ENCODE assay signal across 15 mouse cellular contexts in genomic region chr13:101234550-101234949, GRCm38 (mm10).
DNase-seq lines count a peak whose midpoint lies in the region; ATAC-seq and TF ChIP-seq lines count a peak whose summit lies in the region.
"Had no signal": no experiment of that assay in that cellular context is flagged by ENCODE, and none has a peak within 500 bp of the region (broad histone marks: within the 10 kb centered on the region; RNA-seq: fewer than 3 reads in every experiment).

No protein-coding gene starts in this region.

- no peak for ATAC-seq in forebrain, embryonic 16.5 days
- 0 out of 2 replicates have a peak, but pooled peaks have one; percentile 18 for ATAC-seq in hindbrain, embryonic 13.5 days (ENCODE audit: low FRiP score)
- no peak for ATAC-seq in midbrain, postnatal 0 days (ENCODE audit: low FRiP score)
- ATAC-seq: inflammation-experienced regulatory T-cells, adult 6 months; Patski had no signal

- WGBS in forebrain, embryonic 10.5 days = 71% methylated on average over 10 of the region's 10 CpGs
- WGBS in forebrain, embryonic 16.5 days = 58% methylated on average over 10 of the region's 10 CpGs
- 65% methylated on average over 10 of the region's 10 CpGs for WGBS in hindbrain, embryonic 13.5 days
- 66% methylated on average over 10 of the region's 10 CpGs for WGBS in midbrain, postnatal 0 days

- DNase-seq in forebrain, embryonic 10.5 days (ENCODE audit: extremely low spot score, low spot score) = no peak
- peak; percentile 6 for DNase-seq in ES-E14 (ENCODE audit: low read depth, low spot score)
- DNase-seq in midbrain, postnatal 0 days (ENCODE audit: low spot score) = no peak
- no peak for DNase-seq in embryo, embryonic 10.5 days (ENCODE audit: low spot score)
- no peak for DNase-seq in kidney, adult 18-20 months
- no peak for DNase-seq in lung, postnatal 10 days
- DNase-seq: gastrocnemius, adult 2 months; liver; lung, postnatal 36 days had no signal

- in situ Hi-C loops in ES-E14 (cut with MboI; ENCODE audit: low sequenced_read_pairs in 2 of 2, unreplicated experiment in 2 of 2) = no loop called here

- TF ChIP-seq CTCF in midbrain, postnatal 0 days (IDR thresholded peaks at IDR 0.05) = no peak

- H3K4me3 ChIP-seq in forebrain, embryonic 10.5 days = no peak overlapping the region
- no peak overlapping the region for H3K4me3 ChIP-seq in forebrain, embryonic 16.5 days (replicated peaks; ENCODE audit: low read length)
- peak overlapping the region in 1 of 2 experiments; percentile 22; a peak in 1 of 4 replicates for H3K4me3 ChIP-seq in ES-E14 (ENCODE audit: insufficient read depth in 1 of 2, low read depth in 1 of 2, low read length in 2 of 2, poor library complexity in 1 of 2, severe bottlenecking in 1 of 2)
- peak overlapping the region; percentile 18; the same call in 1 of the 2 replicates for H3K4me3 ChIP-seq in hindbrain, embryonic 13.5 days
- H3K4me3 ChIP-seq in midbrain, postnatal 0 days (ENCODE audit: low read depth, low read length) = no peak overlapping the region
- H3K4me3 ChIP-seq: embryonic facial prominence, embryonic 15.5 days; gastrocnemius, adult 2 months; heart, embryonic 13.5 days had no signal

- no peaks in the 10 kb centered on the region for H3K27me3 ChIP-seq in forebrain, embryonic 10.5 days (ENCODE audit: poor library complexity, severe bottlenecking)
- H3K27me3 ChIP-seq in forebrain, embryonic 16.5 days (replicated peaks; ENCODE audit: control insufficient read depth, insufficient read depth, low read length) = no peaks in the 10 kb centered on the region
- no peaks in the 10 kb centered on the region for H3K27me3 ChIP-seq in hindbrain, embryonic 13.5 days
- H3K27me3 ChIP-seq in midbrain, postnatal 0 days (ENCODE audit: insufficient read depth, low read length) = no peaks in the 10 kb centered on the region
- H3K27me3 ChIP-seq: embryonic facial prominence, embryonic 15.5 days; heart, embryonic 13.5 days; Patski had no signal

- H3K9ac ChIP-seq in forebrain, embryonic 16.5 days (replicated peaks; ENCODE audit: low read depth, low read length) = no peak overlapping the region
- no peak overlapping the region for H3K9ac ChIP-seq in ES-E14 (ENCODE audit: insufficient read depth, low read depth, low read length, poor library complexity, severe bottlenecking)
- no peak overlapping the region for H3K9ac ChIP-seq in hindbrain, embryonic 13.5 days
- no peak overlapping the region for H3K9ac ChIP-seq in midbrain, postnatal 0 days (replicated peaks; ENCODE audit: low read length, poor library complexity, severe bottlenecking)
- H3K9ac ChIP-seq: embryonic facial prominence, embryonic 15.5 days; heart, embryonic 13.5 days had no signal

- peak overlapping the region; percentile 71; the same call in 1 of the 2 replicates for H3K27ac ChIP-seq in forebrain, embryonic 10.5 days
- no peak overlapping the region for H3K27ac ChIP-seq in forebrain, embryonic 16.5 days (ENCODE audit: low read length)
- H3K27ac ChIP-seq in ES-E14 (ENCODE audit: insufficient read depth, low read depth, low read length, poor library complexity, severe bottlenecking) = no peak overlapping the region
- H3K27ac ChIP-seq in hindbrain, embryonic 13.5 days = peak overlapping the region; percentile 46; the same call in 1 of the 2 replicates
- H3K27ac ChIP-seq in midbrain, postnatal 0 days (ENCODE audit: low read depth, low read length) = peak overlapping the region; percentile 69; the same call in 1 of the 2 replicates
- H3K27ac ChIP-seq: embryonic facial prominence, embryonic 15.5 days had no signal

- H3K4me1 ChIP-seq in forebrain, embryonic 10.5 days = peaks cover 34% of the 10 kb centered on the region
- H3K4me1 ChIP-seq in forebrain, embryonic 16.5 days (replicated peaks; ENCODE audit: control insufficient read depth, insufficient read depth, low read length) = peaks cover 18% of the 10 kb centered on the region
- peaks cover 13 to 15% of the 10 kb centered on the region in 2 experiments for H3K4me1 ChIP-seq in ES-E14 (ENCODE audit: control insufficient read depth in 2 of 2, insufficient read depth in 2 of 2, low read length in 2 of 2, poor library complexity in 1 of 2)
- peaks cover 39% of the 10 kb centered on the region for H3K4me1 ChIP-seq in hindbrain, embryonic 13.5 days (replicated peaks)
- peaks cover 12% of the 10 kb centered on the region for H3K4me1 ChIP-seq in midbrain, postnatal 0 days (ENCODE audit: insufficient read depth, low read length)

- no peak overlapping the region; the same call in 1 of the 2 replicates for H3K4me2 ChIP-seq in forebrain, embryonic 16.5 days (ENCODE audit: low read length)
- peak overlapping the region; percentile 48 for H3K4me2 ChIP-seq in hindbrain, embryonic 13.5 days
- 0 out of 2 replicates have a peak overlapping the region, but pooled peaks have one; percentile 20 for H3K4me2 ChIP-seq in midbrain, postnatal 0 days (ENCODE audit: low read depth, low read length, poor library complexity, severe bottlenecking)
- H3K4me2 ChIP-seq: embryonic facial prominence, embryonic 15.5 days had no signal

- no peaks in the 10 kb centered on the region for H3K36me3 ChIP-seq in forebrain, embryonic 10.5 days (replicated peaks)
- H3K36me3 ChIP-seq in forebrain, embryonic 16.5 days (ENCODE audit: control insufficient read depth, insufficient read depth) = no peaks in the 10 kb centered on the region
- no peaks in the 10 kb centered on the region for H3K36me3 ChIP-seq in ES-E14 (ENCODE audit: control insufficient read depth, insufficient read depth, low read length, poor library complexity, severe bottlenecking)
- no peaks in the 10 kb centered on the region for H3K36me3 ChIP-seq in hindbrain, embryonic 13.5 days
- no peaks in the 10 kb centered on the region for H3K36me3 ChIP-seq in midbrain, postnatal 0 days (ENCODE audit: insufficient read depth, low read length)
- H3K36me3 ChIP-seq: embryonic facial prominence, embryonic 15.5 days; heart, embryonic 13.5 days had no signal

- no peaks in the 10 kb centered on the region for H3K9me3 ChIP-seq in forebrain, embryonic 10.5 days
- H3K9me3 ChIP-seq in forebrain, embryonic 16.5 days (ENCODE audit: control insufficient read depth, low read length) = no peaks in the 10 kb centered on the region
- H3K9me3 ChIP-seq in ES-E14 (ENCODE audit: control insufficient read depth, insufficient read depth, low read depth, low read length) = no peaks in the 10 kb centered on the region
- no peaks in the 10 kb centered on the region for H3K9me3 ChIP-seq in hindbrain, embryonic 13.5 days
- no peaks in the 10 kb centered on the region for H3K9me3 ChIP-seq in midbrain, postnatal 0 days (ENCODE audit: low read length)
- H3K9me3 ChIP-seq: embryonic facial prominence, embryonic 15.5 days; heart, embryonic 13.5 days had no signal

TF ChIP-seq in ES-E14, 5 proteins besides CTCF, POLR2A, EP300 and RAD21:
- no peak for TF ChIP-seq CHD2 (IDR thresholded peaks at IDR 0.05; ENCODE audit: low read depth, low read length)
- TF ChIP-seq ZC3H11A (IDR thresholded peaks at IDR 0.05; ENCODE audit: borderline replicate concordance, low read depth, low read length) = no peak
- TF ChIP-seq HCFC1 (IDR thresholded peaks at IDR 0.05; ENCODE audit: borderline replicate concordance, insufficient read depth, low read length) = no peak
- no peak for TF ChIP-seq ZNF384 (IDR thresholded peaks at IDR 0.05; ENCODE audit: low read depth, low read length)
- no peak for TF ChIP-seq MAFK (IDR thresholded peaks at IDR 0.05; ENCODE audit: insufficient read depth, low read depth, low read length)

Comparison
In these comparisons a context has a peak if more than half of its experiments do, and no peak if none do; other contexts are left out.
1. H3K27ac ChIP-seq: peak in forebrain, embryonic 10.5 days (single experiment), hindbrain, embryonic 13.5 days (single experiment) and midbrain, postnatal 0 days (single experiment); none in forebrain, embryonic 16.5 days (single experiment) and ES-E14 (single experiment).